Mouse (Mus musculus): ENCODE data around the gene Ccdc9.

GRCm38 (mm10) chr7:16280721-16281120, 5.9 kb downstream of the Ccdc9 start:
- TF ChIP-seq POLR2A (IDR thresholded peaks at IDR 0.05; ENCODE audit: insufficient read depth, low read depth, low read length) (no peak), CTCF (IDR thresholded peaks at IDR 0.05; ENCODE audit: insufficient read depth, low read depth, low read length) (no peak)
